Mouse (Mus musculus): ENCODE results near the gene Zfp692. TPM values are rescaled to one million over a fixed set of nuclear protein-coding genes. Genes with fewer than 3 reads are reported as not detected.

The Zfp692 gene
- polyA plus RNA-seq, 1 experiment from 2014 or later = 14.2 TPM

GRCm38 (mm10) chr11:58316344-58316743, 9.5 kb downstream of the Zfp692 start:
- no peak overlapping the region for H3K27ac ChIP-seq (replicated peaks; ENCODE audit: low read depth, low read length)
- whole genome bisulfite sequencing = 88% methylated on average over 17 of the region's 17 CpGs
- H3K4me1 ChIP-seq (ENCODE audit: control insufficient read depth, insufficient read depth, low read length) = no peaks in the 10 kb centered on the region
- H3K9ac ChIP-seq (ENCODE audit: low read depth, low read length) = no peak overlapping the region
- ATAC-seq (ENCODE audit: low read depth) (peak; percentile 41), DNase-seq (ENCODE audit: low spot score) (no peak)
- H3K36me3 ChIP-seq (ENCODE audit: control insufficient read depth, insufficient read depth, low read length) = peaks cover 61% of the 10 kb centered on the region
- no peak overlapping the region for H3K4me3 ChIP-seq (ENCODE audit: low read depth, low read length)
- H3K4me2 ChIP-seq (ENCODE audit: low read depth, low read length) = no peak overlapping the region
- no peaks in the 10 kb centered on the region for H3K27me3 ChIP-seq (replicated peaks; ENCODE audit: control insufficient read depth, insufficient read depth, low read length)
- no peaks in the 10 kb centered on the region for H3K9me3 ChIP-seq (ENCODE audit: control insufficient read depth, low read length)

DNA sequence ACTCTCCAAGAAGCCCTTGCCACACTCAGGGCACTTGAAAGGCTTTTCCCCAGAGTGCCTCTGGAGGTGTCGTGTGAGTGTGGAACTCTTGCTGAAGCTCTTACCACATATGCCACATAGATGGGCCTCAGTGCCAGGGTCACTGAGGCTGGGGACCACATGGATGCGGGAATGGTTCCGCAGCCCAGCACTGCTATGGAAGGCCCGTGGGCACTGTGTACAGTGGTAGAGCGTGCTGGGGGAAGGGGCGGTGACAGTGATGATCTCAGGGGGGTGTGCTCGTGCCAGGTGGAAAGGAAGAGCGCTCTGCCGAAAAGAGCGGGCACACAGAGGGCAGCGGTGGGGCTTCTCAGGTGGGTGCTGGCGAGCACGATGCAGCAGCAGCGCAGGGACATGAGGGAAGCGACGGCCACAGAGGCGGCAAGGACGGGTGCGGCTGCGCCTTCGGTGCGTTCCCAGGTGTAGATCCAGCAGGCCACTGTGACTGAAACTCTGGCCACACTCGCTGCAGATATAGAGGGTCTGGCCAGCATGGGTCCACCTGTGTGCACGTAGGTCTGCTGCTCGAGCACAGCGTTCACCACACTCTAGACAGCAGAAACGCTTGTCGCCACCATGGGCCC, 10.0 kb downstream of the Zfp692 start:
- Histone ChIP-seq H3K4me1 (ENCODE audit: control insufficient read depth, insufficient read depth, low read length) (peaks cover 3% of the 10 kb centered on the region), H3K27ac (replicated peaks; ENCODE audit: low read depth, low read length) (no peak overlapping the region), H3K9me3 (ENCODE audit: control insufficient read depth, low read length) (no peaks in the 10 kb centered on the region), H3K4me3 (ENCODE audit: low read depth, low read length) (no peak overlapping the region), H3K9ac (ENCODE audit: low read depth, low read length) (no peak overlapping the region), H3K36me3 (ENCODE audit: control insufficient read depth, insufficient read depth, low read length) (peaks cover 58% of the 10 kb centered on the region), H3K4me2 (ENCODE audit: low read depth, low read length) (no peak overlapping the region), H3K27me3 (replicated peaks; ENCODE audit: control insufficient read depth, insufficient read depth, low read length) (no peaks in the 10 kb centered on the region)
- no peak for DNase-seq (ENCODE audit: low spot score)
- WGBS = 60% methylated on average over 27 of the region's 28 CpGs
- ATAC-seq (ENCODE audit: low read depth) = peak; percentile 28; the same call in 1 of the 2 replicates

DNA sequence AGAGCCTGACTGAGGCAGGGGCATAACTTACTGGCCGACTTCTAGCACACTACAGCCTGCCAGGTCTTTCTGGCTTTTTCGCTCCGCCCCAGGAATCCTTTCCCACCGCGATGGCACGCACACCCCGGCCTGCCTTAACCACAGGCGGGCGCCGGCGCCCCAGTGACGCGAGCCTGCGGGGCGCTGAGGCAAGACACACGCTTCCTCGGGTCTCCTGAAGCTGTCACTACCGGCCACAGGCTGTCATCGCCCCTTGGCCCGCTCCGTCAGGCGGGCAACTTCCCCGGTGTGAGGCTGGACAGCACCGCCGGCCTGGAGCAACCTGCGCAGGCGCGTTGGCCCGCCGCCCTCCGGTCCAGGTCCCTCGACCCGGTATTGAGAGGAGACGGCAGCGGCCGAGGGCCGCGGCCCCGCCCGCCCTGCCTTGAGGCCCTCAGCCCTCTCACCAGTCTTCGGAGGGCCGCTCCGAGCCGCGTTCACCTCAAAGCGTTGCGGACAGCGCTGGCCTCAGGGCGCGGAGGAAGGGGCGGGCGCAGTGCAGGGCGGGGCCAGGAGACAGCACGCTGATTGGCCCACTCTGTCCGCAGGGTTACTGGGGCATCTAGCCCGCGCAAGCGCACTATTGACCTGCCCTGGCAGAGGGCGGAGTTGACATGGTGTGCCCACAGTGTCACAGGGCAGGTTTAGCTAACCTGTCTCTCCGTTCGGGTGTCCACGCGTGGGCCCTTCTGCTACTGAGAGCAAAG, 16.1 kb downstream of the Zfp692 start:
- Histone ChIP-seq H3K36me3 (ENCODE audit: control insufficient read depth, insufficient read depth, low read length) (peaks cover 33% of the 10 kb centered on the region), H3K4me3 (ENCODE audit: low read depth, low read length) (peak overlapping the region; percentile 84), H3K27ac (replicated peaks; ENCODE audit: low read depth, low read length) (peak overlapping the region; percentile 97), H3K27me3 (replicated peaks; ENCODE audit: control insufficient read depth, insufficient read depth, low read length) (no peaks in the 10 kb centered on the region), H3K4me1 (ENCODE audit: control insufficient read depth, insufficient read depth, low read length) (peaks cover 13% of the 10 kb centered on the region), H3K4me2 (ENCODE audit: low read depth, low read length) (peak overlapping the region; percentile 95), H3K9me3 (ENCODE audit: control insufficient read depth, low read length) (0 out of 2 replicates have a peak, but pooled peaks cover 3% of the 10 kb centered on the region), H3K9ac (ENCODE audit: low read depth, low read length) (peak overlapping the region; percentile 84)
- peak; percentile 99 for ATAC-seq (ENCODE audit: low read depth)
- DNase-seq (ENCODE audit: low spot score) = peak; percentile 97
- 0% methylated on average over 16 of the region's 63 CpGs for WGBS

DNA sequence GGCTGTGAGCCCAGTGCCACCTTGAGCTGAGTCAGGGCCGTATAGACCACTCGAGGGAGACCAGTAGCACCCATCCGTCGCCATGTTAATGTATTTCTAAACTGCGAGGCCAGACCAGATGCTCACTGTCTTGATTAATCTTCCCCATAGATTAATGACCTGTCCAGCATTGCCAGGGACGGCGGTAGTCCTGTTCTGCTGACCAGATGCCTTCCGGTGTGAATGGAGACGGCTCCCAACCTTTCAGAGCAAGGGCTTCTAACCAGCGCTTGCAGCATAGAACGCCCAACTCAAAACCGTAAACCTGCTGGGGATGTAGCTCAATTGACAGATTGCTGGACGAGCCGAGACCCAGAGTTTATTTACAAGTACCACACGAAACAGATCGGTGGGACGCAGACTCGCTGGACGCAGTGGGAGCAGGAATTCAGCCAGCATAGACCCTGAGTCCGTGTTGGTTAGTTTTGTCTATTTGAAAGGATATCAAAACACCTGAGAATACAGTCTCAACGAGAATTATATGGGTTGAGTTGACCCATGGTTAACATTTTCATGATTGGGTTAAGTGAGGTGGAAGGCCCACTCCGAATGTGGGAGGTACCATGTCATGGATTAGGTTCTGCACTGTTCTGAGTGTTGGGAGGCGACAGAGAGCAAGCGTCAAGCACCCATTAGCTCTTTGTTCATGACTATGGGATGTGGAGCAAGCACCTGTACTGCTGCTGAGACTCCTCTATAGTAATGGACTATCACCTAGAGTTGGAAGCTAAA, 16.9 kb downstream of the Zfp692 start:
- peaks cover 27% of the 10 kb centered on the region for H3K36me3 ChIP-seq (ENCODE audit: control insufficient read depth, insufficient read depth, low read length)
- no peak for ATAC-seq (ENCODE audit: low read depth)
- peak overlapping the region; percentile 84 for H3K9ac ChIP-seq (ENCODE audit: low read depth, low read length)
- peak overlapping the region; percentile 95 for H3K4me2 ChIP-seq (ENCODE audit: low read depth, low read length)
- H3K4me3 ChIP-seq (ENCODE audit: low read depth, low read length) = peak overlapping the region; percentile 84
- WGBS = 13% methylated on average over 24 of the region's 24 CpGs
- DNase-seq (ENCODE audit: low spot score) = no peak
- no peaks in the 10 kb centered on the region for H3K27me3 ChIP-seq (replicated peaks; ENCODE audit: control insufficient read depth, insufficient read depth, low read length)
- peak overlapping the region; percentile 97 for H3K27ac ChIP-seq (replicated peaks; ENCODE audit: low read depth, low read length)
- peaks cover 13% of the 10 kb centered on the region for H3K4me1 ChIP-seq (ENCODE audit: control insufficient read depth, insufficient read depth, low read length)
- H3K9me3 ChIP-seq (ENCODE audit: control insufficient read depth, low read length) = 0 out of 2 replicates have a peak, but pooled peaks cover 3% of the 10 kb centered on the region

- WGBS = 87% methylated on average over 3 of the region's 3 CpGs
- no peak overlapping the region for H3K4me3 ChIP-seq (ENCODE audit: low read depth, low read length)
- no peak overlapping the region for H3K9ac ChIP-seq (ENCODE audit: low read depth, low read length)
- DNase-seq (ENCODE audit: low spot score) (no peak), ATAC-seq (ENCODE audit: low read depth) (no peak)
- 0 out of 2 replicates have a peak, but pooled peaks cover 3% of the 10 kb centered on the region for H3K9me3 ChIP-seq (ENCODE audit: control insufficient read depth, low read length)
- H3K27ac ChIP-seq (replicated peaks; ENCODE audit: low read depth, low read length) = no peak overlapping the region
- H3K4me2 ChIP-seq (ENCODE audit: low read depth, low read length) = no peak overlapping the region
- no peaks in the 10 kb centered on the region for H3K27me3 ChIP-seq (replicated peaks; ENCODE audit: control insufficient read depth, insufficient read depth, low read length)
- H3K4me1 ChIP-seq (ENCODE audit: control insufficient read depth, insufficient read depth, low read length) = peaks cover 20% of the 10 kb centered on the region
- peaks cover 20% of the 10 kb centered on the region for H3K36me3 ChIP-seq (ENCODE audit: control insufficient read depth, insufficient read depth, low read length)
These were observed 17.9 kb downstream of the Zfp692 start for GRCm38 (mm10) chr11:58324614-58325229.

DNA sequence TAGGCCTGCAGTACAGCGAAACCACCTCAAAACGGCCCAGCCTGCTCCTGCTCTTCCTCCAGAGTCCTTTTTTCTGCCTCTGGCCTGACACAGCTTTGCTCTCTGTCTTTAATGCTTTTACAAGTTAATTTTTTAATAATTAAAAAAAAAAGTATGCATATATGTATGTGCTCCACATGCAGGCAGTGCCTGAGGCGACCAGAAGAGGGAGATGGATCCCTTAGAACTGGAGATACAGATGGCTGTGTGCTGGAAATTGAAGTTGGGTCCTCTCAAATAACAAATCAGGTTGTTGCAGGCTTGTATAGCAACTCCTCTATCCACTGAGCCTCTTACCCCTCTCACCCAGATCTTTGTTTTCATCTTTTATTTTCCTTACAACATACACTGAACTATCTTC, 19.9 kb downstream of the Zfp692 start:
- peaks cover 25% of the 10 kb centered on the region for H3K4me1 ChIP-seq (ENCODE audit: control insufficient read depth, insufficient read depth, low read length)
- no peak overlapping the region for H3K4me2 ChIP-seq (ENCODE audit: low read depth, low read length)
- peaks cover 12% of the 10 kb centered on the region for H3K36me3 ChIP-seq (ENCODE audit: control insufficient read depth, insufficient read depth, low read length)
- no peaks in the 10 kb centered on the region for H3K27me3 ChIP-seq (replicated peaks; ENCODE audit: control insufficient read depth, insufficient read depth, low read length)
- H3K27ac ChIP-seq (replicated peaks; ENCODE audit: low read depth, low read length) = no peak overlapping the region
- H3K9ac ChIP-seq (ENCODE audit: low read depth, low read length) = no peak overlapping the region
- WGBS = 93% methylated on average over 3 of the region's 3 CpGs
- DNase-seq (ENCODE audit: low spot score) (no peak), ATAC-seq (ENCODE audit: low read depth) (no peak)
- 0 out of 2 replicates have a peak, but pooled peaks cover 3% of the 10 kb centered on the region for H3K9me3 ChIP-seq (ENCODE audit: control insufficient read depth, low read length)
- H3K4me3 ChIP-seq (ENCODE audit: low read depth, low read length) = no peak overlapping the region

- ATAC-seq (ENCODE audit: low read depth) (peak; percentile 9; the same call in 1 of the 2 replicates), DNase-seq (ENCODE audit: low spot score) (no peak)
- Histone ChIP-seq H3K4me1 (ENCODE audit: control insufficient read depth, insufficient read depth, low read length) (peaks cover 16% of the 10 kb centered on the region), H3K4me2 (ENCODE audit: low read depth, low read length) (peak overlapping the region; percentile 97), H3K9ac (ENCODE audit: low read depth, low read length) (peak overlapping the region; percentile 89), H3K27me3 (replicated peaks; ENCODE audit: control insufficient read depth, insufficient read depth, low read length) (no peaks in the 10 kb centered on the region), H3K36me3 (ENCODE audit: control insufficient read depth, insufficient read depth, low read length) (peaks cover 25% of the 10 kb centered on the region), H3K4me3 (ENCODE audit: low read depth, low read length) (peak overlapping the region; percentile 87), H3K9me3 (ENCODE audit: control insufficient read depth, low read length) (0 out of 2 replicates have a peak, but pooled peaks cover 3% of the 10 kb centered on the region), H3K27ac (replicated peaks; ENCODE audit: low read depth, low read length) (peak overlapping the region; percentile 84)
- WGBS = under 1% methylated on average over 21 of the region's 21 CpGs
These were observed 23.0 kb downstream of the Zfp692 start for GRCm38 (mm10) chr11:58329906-58330275.

Data from embryonic facial prominence, embryonic 14.5 days (tissue).